ENCODE assay signal across 9 mouse cellular contexts in genomic region chr5:137610548-137611244, GRCm38 (mm10). TPM values are rescaled to one million over a fixed set of nuclear protein-coding genes. Genes with fewer than 3 reads are reported as not detected.
DNase-seq lines count a peak whose midpoint lies in the region; ATAC-seq lines count a peak whose summit lies in the region.
"Had no signal": no experiment of that assay in that cellular context is flagged by ENCODE, and none has a peak within 500 bp of the region (broad histone marks: within the 10 kb centered on the region; RNA-seq: fewer than 3 reads in every experiment).

No protein-coding gene starts in this region.

- H3K4me1 ChIP-seq in heart, embryonic 14.5 days (ENCODE audit: control insufficient read depth in 2 of 2, insufficient read depth in 2 of 2, low read length in 2 of 2) = peaks cover 39 to 43% of the 10 kb centered on the region in 2 experiments

- H3K9ac ChIP-seq in heart, embryonic 14.5 days (ENCODE audit: low read length) = peak overlapping the region; percentile 74

- peak; percentile 37 for ATAC-seq in heart, embryonic 14.5 days (ENCODE audit: insufficient number of reproducible peaks, insufficient read depth, low FRiP score, low read depth)

- peak overlapping the region; percentile 89 to 93 for H3K27ac ChIP-seq in heart, embryonic 14.5 days (replicated peaks in 1 of 2; ENCODE audit: control insufficient read depth in 1 of 2, insufficient read depth in 1 of 2, low read depth in 2 of 2, low read length in 2 of 2)

- peak; percentile 95 for DNase-seq in NIH3T3 (ENCODE audit: low read depth)
- peak; percentile 92 for DNase-seq in embryo, embryonic 10.5 days (ENCODE audit: low spot score)
- peak; percentile 88 for DNase-seq in kidney, postnatal 14 days
- DNase-seq in mesoderm, embryonic 11.5 days (ENCODE audit: low read depth, low spot score) = peak; percentile 93
- DNase-seq in cerebellum, postnatal 25 days = no peak
- no peak for DNase-seq in left cerebral cortex, adult 18-20 months (ENCODE audit: low spot score in 2 of 2)
- no peak for DNase-seq in frontal cortex, adult 2 months (ENCODE audit: extremely low spot score in 1 of 2, low spot score in 1 of 2)

- peaks cover 22% of the 10 kb centered on the region for H3K36me3 ChIP-seq in heart, embryonic 14.5 days (ENCODE audit: control insufficient read depth, insufficient read depth, low read length)

- peak overlapping the region; percentile 34 to 45 for H3K4me3 ChIP-seq in heart, embryonic 14.5 days (ENCODE audit: control insufficient read depth in 1 of 2, insufficient read depth in 1 of 2, low read depth in 1 of 2, low read length in 2 of 2)

- no peaks in the 10 kb centered on the region for H3K9me3 ChIP-seq in heart, embryonic 14.5 days (ENCODE audit: control insufficient read depth, low read length)

- H3K27me3 ChIP-seq in heart, embryonic 14.5 days (ENCODE audit: control insufficient read depth, insufficient read depth, low read length) = no peaks in the 10 kb centered on the region

- WGBS in heart, embryonic 14.5 days = 2% methylated on average over 12 of the region's 12 CpGs

- H3K4me2 ChIP-seq in heart, embryonic 14.5 days (ENCODE audit: low read length) = peak overlapping the region; percentile 63

RNA-seq across cellular contexts. Expression of gene Pcolce, which starts 2.9 kb away (rescaled TPM):
- polyA plus RNA-seq in heart, embryonic 14.5 days (2014; fragmentation: Nextera tagmentation; extraction: Ambion mirVana) = 121 and 123 TPM in 2 replicates
- total RNA-seq in left cerebral cortex, adult 18-20 months (2021) = 10 to 100 TPM; 12.6 to 15.2 TPM
- 14.3 and 17.0 TPM in 2 replicates for polyA plus RNA-seq in frontal cortex, adult 2 months (2012; rRNA removed)
- total RNA-seq: common myeloid progenitor, adult 5-6 weeks had no signal

RNA-seq across cellular contexts. Expression of gene Mospd3, which starts 9.8 kb away (rescaled TPM):
- 22.7 and 23.1 TPM in 2 replicates for polyA plus RNA-seq in heart, embryonic 14.5 days (2014; fragmentation: Nextera tagmentation; extraction: Ambion mirVana)
- 10 to 100 TPM; 23.0 to 24.6 TPM for total RNA-seq in left cerebral cortex, adult 18-20 months (2021)
- polyA plus RNA-seq in frontal cortex, adult 2 months (2012; rRNA removed) = 46.1 and 59.6 TPM in 2 replicates

RNA-seq across cellular contexts. Expression of gene Fbxo24, which starts 18.1 kb away (rescaled TPM):
- 0.20 TPM in 1 of 2 replicates, not detected in the other for polyA plus RNA-seq in heart, embryonic 14.5 days (2014; fragmentation: Nextera tagmentation; extraction: Ambion mirVana)
- under 1 TPM; 0.21 to 0.45 TPM for total RNA-seq in left cerebral cortex, adult 18-20 months (2021)
- polyA plus RNA-seq in frontal cortex, adult 2 months (2012; rRNA removed) = 0.30 and 0.36 TPM in 2 replicates
- total RNA-seq: common myeloid progenitor, adult 5-6 weeks had no signal

RNA-seq across cellular contexts. Expression of gene Lrch4, which starts 18.2 kb away (rescaled TPM):
- polyA plus RNA-seq in heart, embryonic 14.5 days (2014; fragmentation: Nextera tagmentation; extraction: Ambion mirVana) = 22.7 and 23.9 TPM in 2 replicates
- 10 to 100 TPM; 13.8 to 14.3 TPM for total RNA-seq in left cerebral cortex, adult 18-20 months (2021)
- 15.6 and 19.9 TPM in 2 replicates for polyA plus RNA-seq in frontal cortex, adult 2 months (2012; rRNA removed)

RNA-seq across cellular contexts. Expression of gene Gm20605, which starts 18.3 kb away (rescaled TPM):
- 5.2 and 5.6 TPM in 2 replicates for polyA plus RNA-seq in heart, embryonic 14.5 days (2014; fragmentation: Nextera tagmentation; extraction: Ambion mirVana)
- 10 to 100 TPM in 1 of 2 experiments, 1 to 10 TPM in 1; 9.7 to 10.1 TPM for total RNA-seq in left cerebral cortex, adult 18-20 months (2021)
- polyA plus RNA-seq in frontal cortex, adult 2 months (2012; rRNA removed) = 13.3 and 14.4 TPM in 2 replicates

Comparison
In these comparisons a context has a peak if more than half of its experiments do, and no peak if none do; other contexts are left out.
1. DNase-seq: peak in NIH3T3 (single experiment), embryo, embryonic 10.5 days (single experiment), kidney, postnatal 14 days (single experiment) and mesoderm, embryonic 11.5 days (single experiment); none in cerebellum, postnatal 25 days (0 of 2), left cerebral cortex, adult 18-20 months (0 of 2) and frontal cortex, adult 2 months (0 of 2).